Mouse (Mus musculus): ENCODE data around the gene Copz1.

Gene Copz1

GRCm38 (mm10) chr15:103307125-103307524 lies 34.6 kb downstream of the Copz1 start:
- in situ Hi-C loops (cut with MboI; ENCODE audit: low sequenced_read_pairs): loop anchor here (25.0 kb wide), 1 partner anchor 320 kb away; the partner anchor contains the start of genes Hoxc6, Hoxc8 and Hoxc9

GRCm38 (mm10) chr15:103308056-103308875 lies 35.8 kb downstream of the Copz1 start:
- in situ Hi-C loops (cut with MboI; ENCODE audit: low sequenced_read_pairs): loop anchor here (25.0 kb wide), 1 partner anchor 321 kb away; the partner anchor contains the start of genes Hoxc6, Hoxc8 and Hoxc9

- in situ Hi-C loops (cut with MboI; ENCODE audit: low sequenced_read_pairs): loop anchor here (25.0 kb wide), 1 partner anchor 322 kb away; the partner anchor contains the start of genes Hoxc6, Hoxc8 and Hoxc9
Measured at GRCm38 (mm10) chr15:103308876-103309580, 36.5 kb downstream of the Copz1 start.

- in situ Hi-C loops (cut with MboI; ENCODE audit: low sequenced_read_pairs): loop anchor here (25.0 kb wide), 1 partner anchor 323 kb away; the partner anchor contains the start of genes Hoxc6, Hoxc8 and Hoxc9
Measured at GRCm38 (mm10) chr15:103310365-103310910, 37.9 kb downstream of the Copz1 start, which contains the start of gene Gpr84. Gpr84 (minus strand) TSS chr15:103310612.

- in situ Hi-C loops (cut with MboI; ENCODE audit: low sequenced_read_pairs): loop anchor here (25.0 kb wide), 1 partner anchor 326 kb away; the partner anchor contains the start of genes Hoxc6, Hoxc8 and Hoxc9
Measured at GRCm38 (mm10) chr15:103313495-103314095, 41.1 kb downstream of the Copz1 start.

- in situ Hi-C loops (cut with MboI; ENCODE audit: low sequenced_read_pairs): loop anchor here (25.0 kb wide), 1 partner anchor 327 kb away; the partner anchor contains the start of genes Hoxc6, Hoxc8 and Hoxc9
Measured at GRCm38 (mm10) chr15:103314181-103314580, 41.7 kb downstream of the Copz1 start.

GRCm38 (mm10) chr15:103315011-103315502 lies 42.5 kb downstream of the Copz1 start:
- in situ Hi-C loops (cut with MboI; ENCODE audit: low sequenced_read_pairs): loop anchor here (25.0 kb wide), 1 partner anchor 328 kb away; the partner anchor contains the start of genes Hoxc6, Hoxc8 and Hoxc9

- in situ Hi-C loops (cut with MboI; ENCODE audit: low sequenced_read_pairs): loop anchor here (25.0 kb wide), 1 partner anchor 329 kb away; the partner anchor contains the start of genes Hoxc6, Hoxc8 and Hoxc9
Measured at GRCm38 (mm10) chr15:103315979-103316776, 43.7 kb downstream of the Copz1 start.

GRCm38 (mm10) chr15:103317120-103317519 lies 44.6 kb downstream of the Copz1 start:
- in situ Hi-C loops (cut with MboI; ENCODE audit: low sequenced_read_pairs): loop anchor here (25.0 kb wide), 1 partner anchor 330 kb away; the partner anchor contains the start of genes Hoxc6, Hoxc8 and Hoxc9

GRCm38 (mm10) chr15:103317731-103318130 lies 45.2 kb downstream of the Copz1 start:
- in situ Hi-C loops (cut with MboI; ENCODE audit: low sequenced_read_pairs): loop anchor here (25.0 kb wide), 1 partner anchor 330 kb away; the partner anchor contains the start of genes Hoxc6, Hoxc8 and Hoxc9

- in situ Hi-C loops (cut with MboI; ENCODE audit: low sequenced_read_pairs): loop anchor here (25.0 kb wide), 1 partner anchor 331 kb away; the partner anchor contains the start of genes Hoxc6, Hoxc8 and Hoxc9
Measured at GRCm38 (mm10) chr15:103318201-103318816, 45.8 kb downstream of the Copz1 start.

- in situ Hi-C loops (cut with MboI; ENCODE audit: low sequenced_read_pairs): loop anchor here (25.0 kb wide), 1 partner anchor 334 kb away; the partner anchor contains the start of genes Hoxc6, Hoxc8 and Hoxc9
Measured at GRCm38 (mm10) chr15:103321076-103321475, 48.6 kb downstream of the Copz1 start.

GRCm38 (mm10) chr15:103322396-103322795 lies 49.9 kb downstream of the Copz1 start:
- in situ Hi-C loops (cut with MboI; ENCODE audit: low sequenced_read_pairs): loop anchor here (25.0 kb wide), 1 partner anchor 335 kb away; the partner anchor contains the start of genes Hoxc6, Hoxc8 and Hoxc9

GRCm38 (mm10) chr15:103323070-103323454 lies 50.5 kb downstream of the Copz1 start:
- in situ Hi-C loops (cut with MboI; ENCODE audit: low sequenced_read_pairs): loop anchor here (25.0 kb wide), 1 partner anchor 336 kb away; the partner anchor contains the start of genes Hoxc6, Hoxc8 and Hoxc9

- in situ Hi-C loops (cut with MboI; ENCODE audit: low sequenced_read_pairs): loop anchor here (25.0 kb wide), 1 partner anchor 336 kb away; the partner anchor contains the start of genes Hoxc6, Hoxc8 and Hoxc9
Measured at GRCm38 (mm10) chr15:103323455-103324247, 51.1 kb downstream of the Copz1 start.

GRCm38 (mm10) chr15:103333081-103333615 lies 60.6 kb downstream of the Copz1 start:
- in situ Hi-C loops (cut with MboI; ENCODE audit: low sequenced_read_pairs): no loop called here

GRCm38 (mm10) chr15:103333738-103334137 lies 61.2 kb downstream of the Copz1 start:
- in situ Hi-C loops (cut with MboI; ENCODE audit: low sequenced_read_pairs): no loop called here
